Mouse (Mus musculus) brain, embryonic 14.5 days (tissue): ENCODE measurements around the gene DXBay18. TPM values are rescaled to one million over a fixed set of nuclear protein-coding genes. Genes with fewer than 3 reads are reported as not detected.
A peak's percentile ranks its signal among the peaks of the same experiment; 100 is the strongest.
"Not testable (repeated sequence)": the region's sequence is repeated elsewhere in the genome, so short reads cannot be mapped to it uniquely, and the experiment has no call there.

Experiments used
- DNase-seq: peaks from one replicate; pipeline ENCODE4 v3.0.0-alpha.2; 2011; ENCODE audit warnings: low read depth
- polyA plus RNA-seq: library from polyadenylated mRNA; depleted of rRNA; stranded (reverse); fragments of >200 nt; gene quantifications from 2 replicates; pipeline ENCODE4 v1.2.3, GENCODE M21; 2012; rRNA removed

DXBay18 gene
- 0.26 and 0.71 TPM in 2 replicates for polyA plus RNA-seq

GRCm38 (mm10) chrX:73149350-73149749 lies at the start of gene DXBay18:
DXBay18 (minus strand) TSS chrX:73149450.
- DNase-seq: not testable (repeated sequence)

- peak; percentile 51 for DNase-seq
Observed at GRCm38 (mm10) chrX:73191934-73192333, 42.7 kb upstream of the DXBay18 start, which contains the start of gene Xlr3b. Xlr3b (plus strand) TSS chrX:73192207.

GRCm38 (mm10) chrX:73176889-73177288 lies 27.6 kb upstream of the DXBay18 start, which contains the start of gene Spin2d:
Spin2d (minus strand) TSS chrX:73176989.
- DNase-seq: not testable (repeated sequence)

GRCm38 (mm10) chrX:73148496-73148895 lies 754 bp downstream of the DXBay18 start, which contains the start of gene Xlr5b:
Xlr5b (plus strand) TSS chrX:73148796.
- DNase-seq: not testable (repeated sequence)

- DNase-seq: not testable (repeated sequence)
Observed at GRCm38 (mm10) chrX:73143218-73143618, 6.0 kb downstream of the DXBay18 start.

- not testable (repeated sequence) for DNase-seq
Observed at GRCm38 (mm10) chrX:73122859-73123829, 26.1 kb downstream of the DXBay18 start.

GRCm38 (mm10) chrX:73116747-73117146 lies 32.5 kb downstream of the DXBay18 start, which contains the start of gene Gm14685:
Gm14685 (plus strand) TSS chrX:73117047.
- DNase-seq: not testable (repeated sequence)

- peak; percentile 27 for DNase-seq
Observed at GRCm38 (mm10) chrX:73096941-73097508, 52.2 kb downstream of the DXBay18 start, which contains the start of gene Xlr3a. Xlr3a (minus strand) TSS chrX:73097095.

Other genes starting within 250 kb of the DXBay18 start
- 36.5 and 39.7 TPM in 2 replicates for gene Cetn2, start 231.0 kb downstream of the DXBay18 start, polyA plus RNA-seq
- gene Nsdhl, start 230.9 kb downstream of the DXBay18 start, polyA plus RNA-seq: 41.6 and 42.6 TPM in 2 replicates
- 1.2 and 1.5 TPM in 2 replicates for gene Zfp185, start 162.1 kb downstream of the DXBay18 start, polyA plus RNA-seq
- 0.07 and 0.11 TPM in 2 replicates for gene Pnma5, start 112.3 kb downstream of the DXBay18 start, polyA plus RNA-seq
- 14.5 and 15.1 TPM in 2 replicates for gene Pnma3, start 84.7 kb downstream of the DXBay18 start, polyA plus RNA-seq
- 0.93 TPM in 1 of 2 replicates, not detected in the other for gene Xlr4a, start 67.0 kb downstream of the DXBay18 start, polyA plus RNA-seq
- gene Xlr3a, start 52.4 kb downstream of the DXBay18 start, polyA plus RNA-seq: 1.7 and 4.0 TPM in 2 replicates
- 0.94 and 1.1 TPM in 2 replicates for gene Gm14685, start 32.4 kb downstream of the DXBay18 start, polyA plus RNA-seq
- gene Xlr5b, start 654 bp downstream of the DXBay18 start, polyA plus RNA-seq: not detected in 2 replicates
- not detected in 2 replicates for gene Spin2d, start 27.5 kb upstream of the DXBay18 start, polyA plus RNA-seq
- 3.7 and 13.7 TPM in 2 replicates for gene Xlr3b, start 42.8 kb upstream of the DXBay18 start, polyA plus RNA-seq
- 0.25 and 0.97 TPM in 2 replicates for gene Xlr4b, start 64.9 kb upstream of the DXBay18 start, polyA plus RNA-seq
- 19.7 and 22.1 TPM in 2 replicates for gene F8a, start 78.8 kb upstream of the DXBay18 start, polyA plus RNA-seq
- gene Xlr4c, start 93.7 kb upstream of the DXBay18 start, polyA plus RNA-seq: 0.25 TPM in 1 of 2 replicates, not detected in the other
- gene Xlr3c, start 115.9 kb upstream of the DXBay18 start, polyA plus RNA-seq: 0.13 TPM in 1 of 2 replicates, not detected in the other
- not detected in 2 replicates for gene Xlr5a, start 143.5 kb upstream of the DXBay18 start, polyA plus RNA-seq
- not detected in 2 replicates for gene Xlr5c, start 143.5 kb upstream of the DXBay18 start, polyA plus RNA-seq
- not detected in 2 replicates for gene Gm45015, start 187.4 kb upstream of the DXBay18 start, polyA plus RNA-seq
- 25.9 and 26.6 TPM in 2 replicates for gene Zfp275, start 193.2 kb upstream of the DXBay18 start, polyA plus RNA-seq
- 0.13 and 0.27 TPM in 2 replicates for gene Gm18336, start 249.3 kb upstream of the DXBay18 start, polyA plus RNA-seq